Mouse (Mus musculus): ENCODE results near the gene Dgcr2. TPM values are rescaled to one million over a fixed set of nuclear protein-coding genes. Genes with fewer than 3 reads are reported as not detected.

The Dgcr2 gene
- 10 to 100 TPM; 23.0 to 24.7 TPM for total RNA-seq (2021)
- long read RNA-seq, experiment 1, full-length matches to known transcripts, result 5 of 7 reads
- long read RNA-seq, experiment 1, partial matches to known transcripts, result 0 of 7 reads
- long read RNA-seq, experiment 1, other reads (novel, unspliced or antisense), result 2 of 7 reads
- long read RNA-seq, experiment 2, full-length matches to known transcripts, result 9 of 15 reads
- long read RNA-seq, experiment 2, partial matches to known transcripts, result 1 of 15 reads
- long read RNA-seq, experiment 2, other reads (novel, unspliced or antisense), result 5 of 15 reads

DNA sequence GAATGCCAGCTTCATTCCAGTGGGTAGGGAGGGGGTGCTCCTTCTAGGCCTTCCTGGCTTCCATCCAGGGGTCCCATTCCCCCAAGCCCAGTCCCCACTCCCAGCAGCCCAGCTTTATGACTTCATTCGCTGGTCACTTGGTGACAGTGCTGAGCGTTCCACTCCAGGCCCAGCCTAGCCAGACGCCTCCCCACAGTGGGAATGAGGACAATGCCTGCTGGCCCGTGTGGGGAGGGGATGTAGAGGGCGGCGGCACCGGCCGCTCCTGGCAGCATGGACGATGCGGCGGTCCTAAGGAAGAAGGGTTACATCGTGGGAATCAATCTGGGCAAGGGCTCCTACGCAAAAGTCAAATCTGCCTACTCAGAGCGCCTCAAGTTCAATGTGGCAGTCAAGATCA is at the start of gene Dgcr2, which contains the start of gene Tssk2:
Gene Dgcr2 (minus strand): TSS at position 101 of the 400 bp plus-strand sequence.
Gene Tssk2 (plus strand): TSS at position 176 of the 400 bp plus-strand sequence.
- no peak for DNase-seq

DNA sequence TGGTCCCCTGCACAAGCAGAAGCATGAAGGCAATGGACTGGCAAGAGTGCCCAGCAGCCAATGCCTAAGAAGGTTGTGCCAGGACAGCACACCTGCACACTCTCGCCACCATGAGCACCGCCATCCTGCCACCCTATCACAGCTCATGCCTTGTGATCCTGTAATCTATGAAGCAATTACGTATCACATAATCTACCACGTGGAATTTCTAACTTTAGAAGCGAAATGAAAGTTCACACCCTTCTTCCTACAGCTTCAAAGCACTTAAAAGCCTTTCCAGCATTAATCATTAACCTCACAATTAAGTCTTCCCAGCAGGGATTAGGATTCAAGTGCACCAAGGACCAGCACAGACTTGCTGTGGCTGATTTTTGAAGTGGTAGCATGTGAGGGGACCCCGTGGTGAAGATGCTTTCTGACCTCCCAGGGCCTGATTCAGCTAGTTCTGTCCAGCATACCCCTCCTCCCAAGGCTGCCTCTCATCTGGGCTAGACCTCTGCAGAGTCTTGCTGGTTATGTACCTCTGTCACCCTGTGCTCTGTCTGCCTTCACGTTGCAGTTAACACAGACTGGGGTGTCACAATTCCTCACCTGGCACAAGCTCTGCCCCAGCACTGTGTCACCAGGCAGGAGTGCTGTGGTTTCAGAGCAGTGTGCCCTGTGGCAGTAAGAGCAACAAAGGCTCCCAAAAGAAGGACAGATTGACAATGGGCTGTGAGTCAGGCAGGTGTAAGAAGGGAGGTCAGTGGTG is 46.9 kb upstream of the Dgcr2 start:
- DNase-seq, result no peak

DNA sequence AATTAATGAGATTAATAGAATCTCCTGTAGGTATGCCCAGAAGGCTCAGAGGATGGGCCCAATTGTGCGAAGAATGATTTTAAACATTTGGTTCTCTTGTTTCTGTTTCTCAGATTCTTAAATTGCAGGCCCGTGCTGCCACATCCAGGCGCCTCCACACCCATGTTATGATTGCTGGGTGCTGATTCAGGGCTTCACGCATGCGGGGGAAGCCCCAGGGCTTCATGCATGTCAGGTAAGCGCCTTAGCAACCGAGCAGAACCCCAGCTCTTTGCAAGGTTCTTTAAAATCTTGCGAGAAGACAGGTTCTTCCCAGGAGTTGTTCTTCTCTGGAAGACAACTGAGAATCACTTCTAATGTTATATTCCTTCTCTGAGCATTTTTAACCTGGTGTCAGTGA is 45.1 kb upstream of the Dgcr2 start:
- DNase-seq, result no peak

DNA sequence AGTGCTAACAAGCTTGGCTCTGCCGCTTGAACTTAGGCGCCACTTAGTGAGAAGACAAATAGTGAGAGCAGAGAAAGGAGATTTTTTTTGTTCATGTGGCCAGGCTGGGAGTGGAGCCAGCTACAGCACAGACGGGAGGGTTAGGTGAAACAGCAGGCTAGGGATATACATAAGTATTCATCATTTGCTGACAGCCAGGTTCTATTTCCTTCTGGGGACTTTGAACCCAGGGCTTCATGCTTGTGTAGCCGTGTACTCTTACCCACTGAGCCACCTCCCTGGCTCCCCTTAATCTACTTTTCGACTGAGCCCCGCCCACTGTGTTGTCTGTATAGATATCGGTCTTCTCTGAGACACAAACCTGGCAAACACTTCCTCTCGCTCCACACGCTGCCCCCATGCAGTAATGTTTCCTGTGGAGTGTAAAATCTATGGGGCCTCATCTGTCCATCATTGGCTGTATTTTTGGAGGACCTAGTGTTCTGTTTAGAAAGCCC is 40.9 kb upstream of the Dgcr2 start:
- no peak for DNase-seq

DNA sequence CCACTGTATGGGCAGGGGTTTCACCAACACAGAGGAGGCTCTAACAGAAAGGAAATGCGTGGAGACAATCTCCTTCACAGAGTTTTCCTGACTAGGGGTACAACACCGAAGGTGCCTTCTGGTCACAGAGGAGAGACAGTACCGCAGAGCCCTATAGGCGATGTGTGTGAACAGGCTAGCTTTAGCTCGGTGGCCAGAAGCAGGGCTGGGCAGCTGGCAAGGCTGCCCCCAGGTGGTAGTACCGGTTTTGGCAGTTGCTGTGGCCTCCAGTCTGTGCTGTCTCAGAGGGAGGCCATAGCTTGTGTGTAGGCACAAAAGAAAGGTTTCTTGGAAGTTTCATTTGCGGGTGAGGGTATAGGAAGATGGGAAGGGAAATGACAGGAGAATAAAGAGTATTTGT is 40.5 kb upstream of the Dgcr2 start:
- DNase-seq, result peak; percentile 36

DNA sequence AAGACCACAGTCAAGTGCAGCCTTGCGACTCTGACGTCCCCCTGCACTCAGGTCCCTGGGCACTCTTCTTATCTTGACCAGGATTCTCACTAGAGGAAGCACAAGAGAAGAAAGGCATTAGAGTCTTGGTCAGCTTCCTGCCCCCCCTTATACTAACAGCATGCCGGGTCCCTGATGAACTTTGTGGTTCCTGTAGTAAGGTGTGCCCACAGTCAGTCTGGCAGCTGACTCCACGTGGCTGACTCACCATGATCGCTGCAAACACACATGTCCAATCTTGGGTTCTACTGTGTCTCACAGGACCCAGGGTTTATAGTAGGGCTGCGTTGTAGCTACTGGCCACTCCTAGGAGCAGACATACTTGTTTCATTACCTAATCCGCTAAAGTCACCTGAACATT is 39.8 kb upstream of the Dgcr2 start:
- no peak for DNase-seq

GRCm38 (mm10) chr16:17936776-17937175 is 38.4 kb upstream of the Dgcr2 start:
- no peak for DNase-seq

GRCm38 (mm10) chr16:17934445-17934910 is 36.1 kb upstream of the Dgcr2 start:
- no peak for DNase-seq

DNA sequence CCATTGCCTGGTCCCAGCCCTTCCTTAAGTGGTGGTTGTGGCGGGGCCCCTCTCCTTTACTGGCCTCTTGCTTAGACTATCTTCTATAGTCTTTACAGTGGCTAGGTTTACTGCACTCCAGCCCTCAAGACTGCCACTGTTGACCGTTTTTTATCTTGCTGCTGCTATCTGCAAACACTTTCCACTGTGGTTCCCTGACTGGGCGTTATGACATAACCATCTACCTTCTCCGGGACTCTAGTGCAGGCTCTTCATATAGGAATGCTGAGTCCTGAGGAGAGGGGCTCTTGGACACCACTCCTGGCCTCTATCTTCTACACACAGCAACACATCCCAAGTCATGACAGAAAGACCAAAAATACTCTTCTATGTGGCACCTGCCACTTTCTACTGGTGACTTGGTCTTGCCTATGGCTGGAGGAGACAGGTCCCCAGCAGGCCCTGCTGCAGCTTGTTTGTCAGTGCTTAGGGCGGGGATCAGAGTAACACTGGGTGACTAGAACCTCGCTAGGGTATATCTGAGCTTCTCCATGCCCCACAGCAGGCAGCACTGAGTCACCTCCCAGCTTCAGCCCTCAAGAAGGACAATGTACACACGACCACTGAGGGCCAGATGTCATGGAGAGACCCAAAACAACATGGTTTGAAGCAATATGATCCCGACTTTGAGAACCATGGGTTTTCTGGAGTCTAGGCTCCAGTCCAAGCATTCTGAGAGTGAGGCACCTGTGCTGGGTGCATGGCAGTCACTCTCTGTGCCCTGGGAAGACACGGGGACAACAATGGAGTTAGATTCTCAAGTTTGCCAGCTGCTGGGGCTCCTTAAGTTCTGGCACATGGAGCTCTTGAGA is 35.5 kb upstream of the Dgcr2 start:
- DNase-seq, result no peak

- no peak for DNase-seq
These were observed 33.6 kb upstream of the Dgcr2 start for GRCm38 (mm10) chr16:17931906-17932460.

DNA sequence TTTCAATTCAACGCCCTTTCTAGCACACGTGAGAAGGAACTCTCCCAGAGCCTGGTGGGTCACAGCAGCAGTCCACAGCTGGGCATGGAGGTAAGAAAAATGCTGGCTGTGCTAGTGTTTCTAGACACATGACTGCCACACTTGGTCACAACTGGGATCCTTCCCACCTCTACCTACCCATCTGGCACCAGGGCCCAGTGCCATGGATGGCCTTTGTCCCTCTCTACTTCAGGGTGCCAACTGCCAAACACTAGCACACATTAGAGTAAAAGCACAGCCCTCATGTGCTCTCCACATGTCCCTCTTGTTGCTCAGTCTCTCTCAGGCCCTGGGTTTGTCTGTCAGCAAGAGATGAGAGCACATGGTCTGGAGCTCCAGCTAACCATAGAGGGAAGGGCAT is 31.3 kb upstream of the Dgcr2 start:
- no peak for DNase-seq

- DNase-seq, result no peak
These were observed 30.8 kb upstream of the Dgcr2 start for GRCm38 (mm10) chr16:17929211-17929610.

DNA sequence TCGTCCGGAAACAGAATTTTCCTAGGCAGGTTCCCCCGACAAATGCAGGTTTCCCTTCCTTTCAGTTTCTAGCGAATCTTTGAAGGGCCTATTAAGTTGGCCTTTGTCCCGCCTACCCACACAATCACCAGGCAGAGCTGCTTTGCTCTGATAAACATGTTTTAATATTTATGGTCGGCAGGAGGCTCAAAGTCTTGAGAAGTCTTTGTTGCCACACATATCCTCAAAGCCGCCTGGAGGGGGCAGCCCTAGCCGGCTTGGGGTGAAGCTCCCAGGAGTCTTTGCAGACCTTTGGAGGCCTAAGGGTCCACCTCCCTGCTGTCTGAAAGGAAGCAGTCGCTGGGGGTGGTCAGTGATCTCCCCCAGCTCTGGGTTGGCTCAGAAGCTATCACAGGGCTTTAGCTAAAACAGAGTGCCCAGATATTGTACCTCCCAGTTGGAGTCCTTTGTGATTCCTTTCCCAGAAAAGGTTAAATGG is 30.3 kb upstream of the Dgcr2 start:
- peak; percentile 56 for DNase-seq

- peak; percentile 64 for DNase-seq
These were observed 29.8 kb upstream of the Dgcr2 start, which contains the start of gene Slc25a1 for GRCm38 (mm10) chr16:17928087-17928580. Gene Slc25a1 (minus strand): TSS chr16:17928219.

DNA sequence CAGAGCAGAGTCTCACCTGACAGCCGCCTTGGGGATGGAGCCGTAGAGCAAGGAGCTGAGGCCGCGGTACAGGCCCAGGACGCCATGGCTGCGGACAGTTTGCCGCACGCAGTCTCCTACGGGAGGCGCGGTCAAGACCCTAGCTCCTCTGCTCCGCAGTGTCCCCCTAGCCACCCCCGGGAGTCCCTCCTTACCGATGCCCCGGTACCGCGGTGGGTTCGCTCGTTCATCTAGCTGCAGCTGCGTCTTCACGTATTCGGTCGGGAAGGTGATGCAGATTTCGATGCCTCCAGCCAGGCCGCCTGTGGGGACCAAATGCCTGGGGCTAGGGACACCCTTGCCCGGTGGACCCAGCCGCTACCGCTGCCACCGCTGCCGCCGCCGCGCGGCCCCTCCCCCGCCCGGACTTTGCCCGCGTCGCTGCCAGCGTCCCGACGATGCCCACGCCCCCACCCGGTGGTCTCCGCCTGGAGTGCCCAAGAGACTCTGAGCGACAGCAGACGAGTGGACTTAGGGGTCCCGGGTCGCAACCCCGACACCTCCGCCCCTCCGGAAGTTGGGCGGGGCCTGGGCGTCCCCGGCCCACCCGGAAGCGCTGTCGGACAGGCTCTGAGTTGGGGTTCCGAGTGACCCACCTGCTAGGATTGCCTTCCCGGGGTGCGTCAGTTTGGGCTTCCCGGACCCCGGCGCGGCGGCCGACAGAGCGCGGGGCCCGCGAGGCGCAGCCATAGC is 29.2 kb upstream of the Dgcr2 start:
- DNase-seq, result peak; percentile 32

- peak; percentile 41 for DNase-seq
These were observed 23.8 kb upstream of the Dgcr2 start for GRCm38 (mm10) chr16:17922163-17922538.

DNA sequence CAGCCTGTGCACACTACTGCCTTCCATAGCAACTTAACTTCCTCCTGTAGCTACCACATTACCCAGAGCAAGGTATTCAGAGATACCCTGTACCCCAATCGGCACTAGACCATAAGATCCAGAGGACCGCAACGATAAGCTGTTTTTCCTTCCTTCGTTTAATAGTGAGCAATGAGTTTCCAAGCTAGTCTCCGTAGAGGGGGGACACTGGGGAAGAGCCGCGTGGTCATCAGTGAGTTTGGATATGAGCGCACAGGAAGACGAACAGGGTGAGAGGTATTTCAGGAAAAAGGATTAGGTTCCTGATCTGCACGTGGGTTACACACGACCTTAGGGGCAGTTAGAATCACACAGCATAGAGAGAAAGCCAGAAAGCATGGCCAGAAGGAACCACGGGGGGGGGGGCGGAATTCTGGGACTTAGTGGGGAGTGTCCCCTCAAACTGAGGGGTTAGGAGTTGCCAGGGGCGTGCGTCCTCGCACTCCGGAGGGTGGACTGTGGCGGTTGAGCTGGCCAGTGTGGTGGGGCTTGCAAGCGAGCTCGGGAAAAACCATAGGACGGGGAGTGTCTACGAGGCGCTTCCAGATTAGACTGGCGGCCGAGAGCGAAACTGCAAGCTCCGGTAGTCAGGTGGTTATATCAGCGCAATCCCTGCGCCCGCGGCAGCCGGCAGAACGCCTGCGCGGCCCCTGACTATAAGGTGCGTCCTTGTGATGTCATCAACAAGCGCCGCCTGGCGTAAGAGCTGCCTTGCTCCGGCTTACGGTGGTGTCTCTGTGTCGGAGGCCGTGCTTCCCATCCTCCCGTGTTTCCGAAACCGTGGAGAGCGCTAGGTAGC is 23.2 kb upstream of the Dgcr2 start:
- peak; percentile 92 for DNase-seq

DNA sequence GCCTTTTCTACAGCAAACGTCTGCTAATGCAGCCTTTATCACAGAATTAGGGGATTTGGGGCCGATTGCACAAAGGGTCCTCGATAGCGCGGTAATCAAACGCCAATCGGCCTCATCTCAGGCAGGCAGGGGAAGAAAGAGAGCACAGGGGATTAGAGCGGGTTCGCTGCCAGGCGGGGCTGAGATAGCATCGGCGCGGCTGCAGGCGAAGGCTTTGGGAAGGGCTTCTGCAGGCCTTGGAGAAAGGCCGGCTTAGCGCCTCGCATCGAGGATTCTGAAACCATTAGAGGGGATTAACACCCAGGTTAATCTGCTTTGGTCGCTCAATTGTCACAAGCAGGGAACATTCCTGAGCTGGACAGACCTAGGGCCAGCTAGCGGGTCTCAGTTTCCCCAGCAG is 22.2 kb upstream of the Dgcr2 start:
- no peak for DNase-seq

GRCm38 (mm10) chr16:17914307-17915249 is 16.2 kb upstream of the Dgcr2 start, which contains the start of gene Gsc2:
Gene Gsc2 (minus strand): TSS chr16:17915059.
- no peak for DNase-seq
